Mouse (Mus musculus): ENCODE measurements around the gene Mettl27. TPM values are rescaled to one million over a fixed set of nuclear protein-coding genes. Genes with fewer than 3 reads are reported as not detected.

Mettl27 gene
- total and polyA plus RNA-seq, 2 experiments from 2014 or later: 8.5 to 10.9 TPM

DNA sequence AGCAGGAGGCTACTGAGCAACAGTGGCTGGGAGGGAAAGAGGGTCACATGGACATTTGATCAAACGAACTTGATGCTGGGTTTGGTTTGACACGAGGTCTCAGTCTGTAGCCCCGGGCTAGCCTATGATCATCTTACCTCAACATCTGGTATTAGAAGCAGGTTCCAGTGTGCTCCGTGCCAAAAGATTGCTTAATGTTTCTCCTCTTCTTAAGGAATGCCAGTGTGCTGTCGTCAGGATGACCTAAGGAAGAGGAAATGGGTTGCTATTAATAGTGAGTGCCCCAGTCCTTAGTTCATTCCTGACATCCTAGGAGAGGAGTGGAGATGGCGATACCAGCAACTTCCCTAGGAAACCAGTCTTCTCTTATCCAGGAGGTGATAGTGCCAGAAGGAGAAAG, 57.6 kb downstream of the Mettl27 start:
- Histone ChIP-seq H3K4me2 (ENCODE audit: low read depth, low read length) (no peak overlapping the region), H3K36me3 (ENCODE audit: insufficient read depth, low read length) (no peaks in the 10 kb centered on the region), H3K9ac (replicated peaks; ENCODE audit: low read length) (no peak overlapping the region), H3K4me3 (ENCODE audit: low read length) (no peak overlapping the region), H3K9me3 (ENCODE audit: low read length) (no peaks in the 10 kb centered on the region), H3K27ac (no peak overlapping the region), H3K27me3 (ENCODE audit: insufficient read depth, low read length) (peaks cover 39% of the 10 kb centered on the region), H3K4me1 (ENCODE audit: insufficient read depth, low read length) (peaks cover 6% of the 10 kb centered on the region)
- WGBS: 70% methylated on average over 6 of the region's 6 CpGs
- no peak for ATAC-seq
- no peak for TF ChIP-seq CTCF (IDR thresholded peaks at IDR 0.05; ENCODE audit: low read depth)
- DNase-seq (ENCODE audit: low spot score): no peak

Other genes starting within 250 kb of the Mettl27 start
- 89.7 and 90.6 TPM in 2 replicates for gene Limk1, start 243.8 kb upstream of the Mettl27 start, total RNA-seq (2014; rRNA removed)
- gene Limk1, start 243.8 kb upstream of the Mettl27 start, polyA plus RNA-seq (2015; fragmentation: Nextera tagmentation; extraction: Ambion mirVana): 19.7 and 20.4 TPM in 2 replicates
- 31.8 and 43.3 TPM in 2 replicates for gene Eln, start 185.0 kb upstream of the Mettl27 start, total RNA-seq (2014; rRNA removed)
- gene Eln, start 185.0 kb upstream of the Mettl27 start, polyA plus RNA-seq (2015; fragmentation: Nextera tagmentation; extraction: Ambion mirVana): 30.4 and 47.4 TPM in 2 replicates
- not detected in 2 replicates for gene Tmem270, start 25.6 kb upstream of the Mettl27 start, total RNA-seq (2014; rRNA removed)
- gene Tmem270, start 25.6 kb upstream of the Mettl27 start, polyA plus RNA-seq (2015; fragmentation: Nextera tagmentation; extraction: Ambion mirVana): not detected in 2 replicates
- not detected in 2 replicates for gene Cldn13, start 16.8 kb upstream of the Mettl27 start, total RNA-seq (2014; rRNA removed)
- not detected in 2 replicates for gene Cldn13, start 16.8 kb upstream of the Mettl27 start, polyA plus RNA-seq (2015; fragmentation: Nextera tagmentation; extraction: Ambion mirVana)
- not detected in 2 replicates for gene Cldn4, start 14.6 kb downstream of the Mettl27 start, total RNA-seq (2014; rRNA removed)
- gene Cldn4, start 14.6 kb downstream of the Mettl27 start, polyA plus RNA-seq (2015; fragmentation: Nextera tagmentation; extraction: Ambion mirVana): not detected in 2 replicates
- 3.6 and 10.5 TPM in 2 replicates for gene Cldn3, start 53.8 kb downstream of the Mettl27 start, total RNA-seq (2014; rRNA removed)
- 4.7 and 5.9 TPM in 2 replicates for gene Cldn3, start 53.8 kb downstream of the Mettl27 start, polyA plus RNA-seq (2015; fragmentation: Nextera tagmentation; extraction: Ambion mirVana)
- 60.7 and 72.4 TPM in 2 replicates for gene Abhd11, start 76.8 kb downstream of the Mettl27 start, total RNA-seq (2014; rRNA removed)
- 81.7 and 83.7 TPM in 2 replicates for gene Abhd11, start 76.8 kb downstream of the Mettl27 start, polyA plus RNA-seq (2015; fragmentation: Nextera tagmentation; extraction: Ambion mirVana)
- 141 and 149 TPM in 2 replicates for gene Stx1a, start 91.1 kb downstream of the Mettl27 start, total RNA-seq (2014; rRNA removed)
- gene Stx1a, start 91.1 kb downstream of the Mettl27 start, polyA plus RNA-seq (2015; fragmentation: Nextera tagmentation; extraction: Ambion mirVana): 118 and 126 TPM in 2 replicates
- gene Dnajc30, start 131.8 kb downstream of the Mettl27 start, total RNA-seq (2014; rRNA removed): 14.7 and 19.6 TPM in 2 replicates
- 43.4 and 45.3 TPM in 2 replicates for gene Dnajc30, start 131.8 kb downstream of the Mettl27 start, polyA plus RNA-seq (2015; fragmentation: Nextera tagmentation; extraction: Ambion mirVana)
- 44.8 and 52.2 TPM in 2 replicates for gene Bud23, start 132.6 kb downstream of the Mettl27 start, total RNA-seq (2014; rRNA removed)
- 64.5 TPM in 2 replicates for gene Bud23, start 132.6 kb downstream of the Mettl27 start, polyA plus RNA-seq (2015; fragmentation: Nextera tagmentation; extraction: Ambion mirVana)
- gene Vps37d, start 145.9 kb downstream of the Mettl27 start, total RNA-seq (2014; rRNA removed): 97.1 and 100 TPM in 2 replicates
- 28.6 and 30.0 TPM in 2 replicates for gene Vps37d, start 145.9 kb downstream of the Mettl27 start, polyA plus RNA-seq (2015; fragmentation: Nextera tagmentation; extraction: Ambion mirVana)
- 0.58 and 2.3 TPM in 2 replicates for gene Mlxipl, start 157.5 kb downstream of the Mettl27 start, total RNA-seq (2014; rRNA removed)
- gene Mlxipl, start 157.5 kb downstream of the Mettl27 start, polyA plus RNA-seq (2015; fragmentation: Nextera tagmentation; extraction: Ambion mirVana): 0.86 and 1.4 TPM in 2 replicates
- 36.9 and 43.7 TPM in 2 replicates for gene Tbl2, start 217.3 kb downstream of the Mettl27 start, total RNA-seq (2014; rRNA removed)
- gene Tbl2, start 217.3 kb downstream of the Mettl27 start, polyA plus RNA-seq (2015; fragmentation: Nextera tagmentation; extraction: Ambion mirVana): 10.7 and 12.3 TPM in 2 replicates
- 13.7 and 18.5 TPM in 2 replicates for gene Bcl7b, start 235.9 kb downstream of the Mettl27 start, total RNA-seq (2014; rRNA removed)
- gene Bcl7b, start 235.9 kb downstream of the Mettl27 start, polyA plus RNA-seq (2015; fragmentation: Nextera tagmentation; extraction: Ambion mirVana): 32.5 and 36.4 TPM in 2 replicates

Data from hindbrain, postnatal 0 days (tissue).